Mouse (Mus musculus) olfactory bulb, adult 2 months (tissue): ENCODE data around the gene Rbm17.

Source experiments
- CTCF ChIP-seq: fragments of 200-500 bp; IDR thresholded peaks from 2 replicates; pipeline ENCODE4 v1.5.1; 2012; ENCODE audit warnings: low read depth, mild to moderate bottlenecking, low read length, moderate library complexity; ENCODE audit not compliant: insufficient read depth
- POLR2A ChIP-seq: fragments of 200-500 bp; IDR thresholded peaks from 2 replicates; pipeline ENCODE4 v1.6.1; 2012; ENCODE audit warnings: mild to moderate bottlenecking, low read depth, low read length, moderate library complexity; ENCODE audit not compliant: insufficient read depth

DNA sequence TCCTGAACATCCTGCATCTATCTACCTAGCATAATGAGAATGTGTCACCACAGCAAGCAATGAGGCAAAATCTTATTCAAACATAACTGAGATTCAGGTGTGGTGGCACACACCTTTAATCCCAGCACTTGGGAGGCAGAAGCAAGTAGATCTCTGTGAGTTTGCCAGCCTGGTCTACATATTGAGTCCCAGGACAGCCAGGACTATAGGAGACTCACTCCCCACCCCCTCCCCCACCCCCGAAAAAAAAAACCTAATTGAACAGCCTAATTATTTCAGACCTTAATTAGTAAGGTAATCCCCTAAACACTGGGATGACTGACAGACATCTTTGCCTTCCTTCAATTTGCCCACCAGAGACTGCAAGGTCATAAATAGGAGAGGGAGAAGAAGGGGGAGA is 52.2 kb downstream of the Rbm17 start:
- TF ChIP-seq CTCF (no peak), POLR2A (no peak)
